Mouse (Mus musculus) thymus, adult 2 months (tissue): ENCODE data around the gene D6Wsu163e. TPM values are rescaled to one million over a fixed set of nuclear protein-coding genes. Genes with fewer than 3 reads are reported as not detected.

ENCODE experiments used
- DNase-seq: peaks from one replicate; pipeline ENCODE4 v3.0.0; 2021
- H3K27ac ChIP-seq: fragments of 200-500 bp; 2 replicates; pipeline ENCODE4 v1.5.1; 2012; ENCODE audit warnings: low read length, control low read depth; ENCODE audit not compliant: control insufficient read depth, insufficient read depth
- H3K27me3 ChIP-seq: fragments of 200-500 bp; 2 replicates; pipeline ENCODE4 v1.6.1; 2012; ENCODE audit warnings: mild to moderate bottlenecking, low read length, moderate library complexity, mixed read lengths; ENCODE audit not compliant: control insufficient read depth, insufficient read depth
- H3K36me3 ChIP-seq: fragments of 200-500 bp; 2 replicates; pipeline ENCODE4 v1.6.1; 2012; ENCODE audit warnings: mild to moderate bottlenecking, low read length, moderate library complexity; ENCODE audit not compliant: control insufficient read depth, insufficient read depth
- H3K4me1 ChIP-seq: fragments of 200-500 bp; replicated peaks from 2 replicates; pipeline ENCODE4 v1.6.1; 2012; ENCODE audit warnings: low read length; ENCODE audit not compliant: control insufficient read depth, insufficient read depth
- H3K4me3 ChIP-seq: fragments of 200-500 bp; 2 replicates; pipeline ENCODE4 v1.5.1; 2012; ENCODE audit warnings: mild to moderate bottlenecking, low read length, control low read depth, moderate library complexity; ENCODE audit not compliant: control insufficient read depth, insufficient read depth
- CTCF ChIP-seq: fragments of 200-500 bp; IDR thresholded peaks from 2 replicates; pipeline ENCODE4 v1.5.1; 2012; ENCODE audit warnings: mild to moderate bottlenecking, control low read depth, low read length, moderate library complexity, borderline replicate concordance; ENCODE audit not compliant: control insufficient read depth, poor library complexity, insufficient read depth; ENCODE audit errors: extremely low read depth
- POLR2A ChIP-seq: fragments of 200-500 bp; IDR thresholded peaks from 2 replicates; pipeline ENCODE4 v1.6.1; 2012; ENCODE audit warnings: mild to moderate bottlenecking, low read length, control low read depth, moderate library complexity; ENCODE audit not compliant: control insufficient read depth, poor library complexity, insufficient read depth; ENCODE audit errors: extremely low read depth
- WGBS: fragments of 180-500 bp; shearing (Covaris S2); methylation state at CpG from one replicate; pipeline ENCODE4 v1.1.7; 2018; 5-methylcytosine and 5-hydroxymethylcytosine counted together
- polyA plus RNA-seq: library from polyadenylated mRNA; depleted of rRNA; stranded (reverse); fragments of >200 nt; gene quantifications from 2 replicates; pipeline ENCODE4 v1.2.3, GENCODE M21; 2012

D6Wsu163e gene
- polyA plus RNA-seq, 1 experiment = 7.0 TPM

GRCm38 (mm10) chr6:126996399-126996798, 56.6 kb downstream of the D6Wsu163e start:
- Histone ChIP-seq H3K36me3 (no peaks in the 10 kb centered on the region), H3K27ac (no peak overlapping the region), H3K27me3 (no peaks in the 10 kb centered on the region; the same call in 1 of the 2 replicates), H3K4me3 (no peak overlapping the region), H3K4me1 (no peaks in the 10 kb centered on the region)
- DNase-seq = no peak
- 9% methylated on average over 5 of the region's 5 CpGs for WGBS
- TF ChIP-seq POLR2A = no peak
- no peak for TF ChIP-seq CTCF

- 59% methylated on average over 3 of the region's 3 CpGs for WGBS
- TF ChIP-seq CTCF (no peak), POLR2A (no peak)
- Histone ChIP-seq H3K27ac (no peak overlapping the region), H3K27me3 (no peaks in the 10 kb centered on the region), H3K4me3 (no peak overlapping the region), H3K36me3 (no peaks in the 10 kb centered on the region), H3K4me1 (no peaks in the 10 kb centered on the region)
- DNase-seq = no peak
These were observed 65.9 kb downstream of the D6Wsu163e start for GRCm38 (mm10) chr6:127005646-127006045.

GRCm38 (mm10) chr6:127006551-127006950, 66.8 kb downstream of the D6Wsu163e start:
- no peak overlapping the region for H3K27ac ChIP-seq
- H3K36me3 ChIP-seq = no peaks in the 10 kb centered on the region
- DNase-seq = no peak
- H3K4me1 ChIP-seq = no peaks in the 10 kb centered on the region
- WGBS = 92% methylated on average over 3 of the region's 3 CpGs
- H3K4me3 ChIP-seq = no peak overlapping the region
- H3K27me3 ChIP-seq = no peaks in the 10 kb centered on the region
- TF ChIP-seq CTCF (no peak), POLR2A (no peak)

GRCm38 (mm10) chr6:127010021-127010420, 70.3 kb downstream of the D6Wsu163e start:
- no peaks in the 10 kb centered on the region for H3K36me3 ChIP-seq
- 96% methylated on average over 13 of the region's 13 CpGs for WGBS
- H3K4me3 ChIP-seq = no peak overlapping the region
- H3K27me3 ChIP-seq = no peaks in the 10 kb centered on the region
- no peak for DNase-seq
- TF ChIP-seq POLR2A = no peak
- no peak overlapping the region for H3K27ac ChIP-seq
- H3K4me1 ChIP-seq = no peaks in the 10 kb centered on the region

GRCm38 (mm10) chr6:127011947-127012535, 72.3 kb downstream of the D6Wsu163e start:
- Histone ChIP-seq H3K36me3 (no peaks in the 10 kb centered on the region), H3K27me3 (no peaks in the 10 kb centered on the region), H3K4me3 (no peak overlapping the region), H3K4me1 (no peaks in the 10 kb centered on the region), H3K27ac (no peak overlapping the region)
- TF ChIP-seq CTCF (no peak), POLR2A (no peak)
- 85% methylated on average over 13 of the region's 13 CpGs for WGBS
- no peak for DNase-seq

- Histone ChIP-seq H3K27me3 (no peaks in the 10 kb centered on the region), H3K27ac (no peak within 1 kb of the TSS), H3K36me3 (no peaks in the 10 kb centered on the region), H3K4me1 (no peaks in the 10 kb centered on the region), H3K4me3 (no peak within 1 kb of the TSS)
- no peak for DNase-seq
- WGBS = 90% methylated on average over 26 of the region's 26 CpGs
- no peak for TF ChIP-seq POLR2A
- no peak for TF ChIP-seq CTCF
These were observed 75.4 kb downstream of the D6Wsu163e start, which contains the start of gene Fgf6 for GRCm38 (mm10) chr6:127014906-127015770. Gene Fgf6, plus strand, starts transcription at chr6:127015586.

GRCm38 (mm10) chr6:127019254-127019653, 79.5 kb downstream of the D6Wsu163e start:
- Histone ChIP-seq H3K27me3 (no peaks in the 10 kb centered on the region), H3K27ac (no peak overlapping the region), H3K4me3 (no peak overlapping the region), H3K36me3 (no peaks in the 10 kb centered on the region), H3K4me1 (no peaks in the 10 kb centered on the region)
- no peak for DNase-seq
- whole genome bisulfite sequencing = 19% methylated on average over 6 of the region's 6 CpGs
- no peak for TF ChIP-seq POLR2A
- no peak for TF ChIP-seq CTCF
